Mouse (Mus musculus): Measurements from ENCODE around the gene Gm10961.
"Not testable (repeated sequence)": the region's sequence is repeated elsewhere in the genome, so short reads cannot be mapped to it uniquely, and the experiment has no call there.

The Gm10961 gene

GRCm38 (mm10) chr3:107617800-107618199, 13.3 kb upstream of the Gm10961 start:
- DNase-seq (ENCODE audit: low spot score): no peak

DNA sequence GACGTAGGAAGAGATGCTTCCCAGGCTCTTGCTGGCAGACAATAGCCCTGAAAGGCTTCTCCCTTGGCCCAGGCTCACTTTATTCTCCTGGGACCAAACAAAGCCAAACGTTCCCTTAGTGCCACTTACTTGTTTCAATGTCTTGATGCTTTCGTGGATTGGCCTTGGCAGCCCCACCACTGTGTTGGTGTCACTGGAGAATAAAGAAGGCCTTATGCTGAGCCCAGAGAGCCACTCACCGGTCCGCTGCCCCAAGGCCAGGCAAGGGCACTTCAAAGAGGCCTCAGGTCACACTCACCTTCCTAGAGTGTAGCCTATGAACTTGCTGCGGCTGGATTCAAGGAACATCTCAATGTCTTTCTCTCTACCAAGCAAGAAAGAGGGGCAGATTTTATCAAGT, 11.2 kb upstream of the Gm10961 start:
- DNase-seq (ENCODE audit: low spot score): no peak

DNA sequence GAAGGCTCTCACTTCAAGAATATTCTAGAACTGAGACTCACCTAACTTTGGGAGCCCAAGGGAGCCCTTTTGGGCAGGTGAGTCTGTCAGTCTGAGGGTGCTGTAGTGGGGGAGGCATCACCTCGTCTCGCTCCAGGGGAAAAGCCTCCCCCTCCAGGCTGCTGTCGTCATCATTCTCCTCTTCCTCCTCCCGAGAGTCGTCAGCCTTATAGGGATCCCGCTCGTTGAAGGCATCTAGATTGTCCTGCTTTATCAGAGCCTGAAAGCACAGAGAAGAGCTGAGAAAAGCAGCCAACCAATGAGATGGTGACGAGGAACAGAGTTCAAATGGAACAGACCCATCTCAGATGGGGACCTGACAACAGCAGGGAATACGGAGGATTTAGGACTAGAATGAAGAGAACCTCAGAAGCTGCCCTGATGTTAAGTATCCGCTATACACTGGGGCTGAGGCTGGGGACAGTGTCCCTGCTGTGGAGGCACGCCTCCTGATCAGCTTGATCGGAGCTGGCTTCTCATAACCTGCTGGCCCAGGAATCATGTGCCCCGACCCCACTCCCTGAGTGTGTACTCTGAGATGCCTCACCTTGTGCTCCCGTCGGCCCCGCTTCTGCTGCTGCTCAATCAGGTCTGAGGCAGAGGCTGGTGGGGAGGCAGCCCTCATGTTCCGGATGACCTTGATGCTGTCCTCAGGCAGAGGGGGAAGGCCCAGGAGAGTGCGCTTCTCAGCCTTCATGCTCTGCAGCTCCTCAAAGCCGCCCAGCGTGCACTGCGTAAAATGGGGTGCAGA, 9.6 kb upstream of the Gm10961 start:
- no peak for DNase-seq (ENCODE audit: low spot score)

GRCm38 (mm10) chr3:107622537-107622936, 8.6 kb upstream of the Gm10961 start:
- DNase-seq (ENCODE audit: low spot score): no peak

DNA sequence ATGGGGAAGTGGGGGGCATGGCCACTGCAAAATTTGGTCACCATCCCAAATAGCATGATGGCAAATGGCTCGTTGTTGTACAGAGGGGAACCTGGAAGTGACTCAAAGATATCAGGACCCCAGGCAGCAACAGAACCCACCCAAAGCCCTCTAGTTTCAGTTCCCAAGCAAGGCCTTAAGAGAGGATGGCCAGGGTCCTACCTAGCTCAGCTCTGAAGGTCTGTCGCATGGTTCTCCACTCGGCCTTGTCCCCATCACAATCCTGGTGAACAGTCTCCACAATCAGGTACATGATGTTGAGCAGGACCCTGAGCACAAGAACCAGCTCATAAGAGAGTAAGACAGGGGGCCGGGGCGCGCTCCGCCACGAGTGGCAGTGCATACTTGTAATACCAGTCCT, 6.7 kb upstream of the Gm10961 start:
- no peak for DNase-seq (ENCODE audit: low spot score)

DNA sequence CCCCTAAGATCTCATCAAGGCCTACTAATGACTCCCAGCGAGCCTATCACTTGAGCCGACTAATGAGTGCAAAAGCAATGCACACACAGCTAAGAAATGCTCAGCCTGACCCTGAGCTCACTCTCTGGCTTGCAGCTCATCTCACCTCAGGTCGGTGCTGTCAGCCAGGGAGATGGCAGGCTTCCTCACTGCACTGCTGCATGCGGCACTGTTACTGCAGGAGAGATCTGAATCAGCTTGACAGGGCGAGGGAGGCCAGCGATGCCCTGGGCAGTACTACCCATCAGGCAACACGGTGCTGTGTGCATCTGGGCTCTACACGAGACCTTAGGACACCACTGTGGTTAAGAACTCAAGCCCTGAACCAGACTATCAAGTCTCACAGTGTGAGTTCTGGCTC, 5.6 kb upstream of the Gm10961 start:
- no peak for DNase-seq (ENCODE audit: low spot score)

- no peak for DNase-seq (ENCODE audit: low spot score)
Observed at GRCm38 (mm10) chr3:107626751-107627150, 4.4 kb upstream of the Gm10961 start.

- no peak for DNase-seq (ENCODE audit: low spot score)
Observed at GRCm38 (mm10) chr3:107627641-107628040, 3.5 kb upstream of the Gm10961 start.

GRCm38 (mm10) chr3:107628551-107628950, 2.6 kb upstream of the Gm10961 start:
- DNase-seq (ENCODE audit: low spot score): no peak

- no peak for DNase-seq (ENCODE audit: low spot score)
Observed at GRCm38 (mm10) chr3:107629411-107629810, 1.7 kb upstream of the Gm10961 start.

GRCm38 (mm10) chr3:107631523-107631958, 419 bp downstream of the Gm10961 start, which contains the start of gene Strip1:
Gene Strip1, minus strand, starts transcription at chr3:107631694.
- DNase-seq (ENCODE audit: low spot score): peak; percentile 86

- DNase-seq (ENCODE audit: low spot score): no peak
Observed at GRCm38 (mm10) chr3:107632786-107633185, 1.7 kb downstream of the Gm10961 start.

GRCm38 (mm10) chr3:107633906-107634305, 2.8 kb downstream of the Gm10961 start:
- DNase-seq (ENCODE audit: low spot score): no peak

- no peak for DNase-seq (ENCODE audit: low spot score)
Observed at GRCm38 (mm10) chr3:107635836-107636235, 4.7 kb downstream of the Gm10961 start.

DNA sequence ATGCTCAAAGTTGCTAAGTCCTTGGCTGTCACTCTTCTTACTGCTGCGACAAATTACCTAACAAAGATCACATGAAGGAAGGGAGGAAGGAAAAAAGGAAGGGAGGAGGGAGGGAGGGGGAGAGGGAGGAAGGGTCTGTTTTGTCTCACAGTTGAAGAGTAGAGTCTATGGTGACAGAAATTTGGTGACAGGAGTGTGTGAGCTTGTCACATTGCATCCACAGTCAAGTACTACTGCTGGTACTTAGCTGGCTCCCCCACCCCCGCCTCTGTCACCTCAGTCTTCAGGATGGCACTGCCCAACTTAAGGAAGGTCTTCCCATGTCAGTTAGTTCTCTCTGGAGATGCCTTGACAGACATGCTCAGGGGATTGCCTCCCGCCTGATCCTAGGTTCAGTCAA, 5.1 kb downstream of the Gm10961 start:
- DNase-seq (ENCODE audit: low spot score): no peak

GRCm38 (mm10) chr3:107637606-107638172, 6.6 kb downstream of the Gm10961 start:
- DNase-seq (ENCODE audit: low spot score): no peak

DNA sequence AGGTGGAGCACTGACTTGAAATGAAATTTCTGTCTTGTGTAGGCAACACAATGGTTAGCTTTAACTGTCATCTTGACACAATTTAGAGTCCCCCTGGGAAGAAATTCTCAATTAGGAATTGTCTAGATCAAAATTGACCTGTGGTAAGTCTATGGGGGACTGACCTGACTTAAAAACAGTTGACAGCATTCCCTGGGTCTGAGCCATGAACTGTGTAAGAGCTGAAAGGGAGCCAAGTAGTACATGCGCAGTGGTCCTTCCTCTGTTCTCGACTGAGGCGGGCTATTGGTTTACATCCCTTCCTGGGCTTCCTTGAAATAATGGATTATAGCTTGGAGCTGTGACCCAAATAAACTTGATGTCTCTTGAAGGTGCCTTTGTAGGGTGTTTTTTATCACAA, 15.8 kb downstream of the Gm10961 start:
- no peak for DNase-seq (ENCODE audit: low spot score)

GRCm38 (mm10) chr3:107650276-107650675, 19.2 kb downstream of the Gm10961 start:
- DNase-seq (ENCODE audit: low spot score): not testable (repeated sequence)

DNA sequence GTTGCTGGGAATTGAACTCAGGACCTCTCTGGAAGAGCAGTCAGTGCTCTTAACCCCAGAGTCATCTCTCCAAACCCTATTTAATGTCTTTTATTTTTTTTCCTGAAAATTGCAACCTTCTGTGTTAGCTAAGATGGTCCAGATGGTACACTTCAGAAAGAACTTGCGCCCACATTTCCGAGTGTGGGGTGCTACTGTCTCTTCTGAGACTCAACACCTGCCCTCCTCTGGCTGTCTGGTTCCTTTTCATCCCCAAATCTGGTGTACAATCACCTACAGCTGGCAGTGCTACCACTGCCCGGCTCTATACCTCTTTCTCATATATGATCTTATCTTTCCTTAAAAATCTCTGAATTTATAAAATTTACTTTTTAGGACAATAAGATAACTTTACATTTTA, 21.8 kb downstream of the Gm10961 start:
- DNase-seq (ENCODE audit: low spot score): no peak

DNA sequence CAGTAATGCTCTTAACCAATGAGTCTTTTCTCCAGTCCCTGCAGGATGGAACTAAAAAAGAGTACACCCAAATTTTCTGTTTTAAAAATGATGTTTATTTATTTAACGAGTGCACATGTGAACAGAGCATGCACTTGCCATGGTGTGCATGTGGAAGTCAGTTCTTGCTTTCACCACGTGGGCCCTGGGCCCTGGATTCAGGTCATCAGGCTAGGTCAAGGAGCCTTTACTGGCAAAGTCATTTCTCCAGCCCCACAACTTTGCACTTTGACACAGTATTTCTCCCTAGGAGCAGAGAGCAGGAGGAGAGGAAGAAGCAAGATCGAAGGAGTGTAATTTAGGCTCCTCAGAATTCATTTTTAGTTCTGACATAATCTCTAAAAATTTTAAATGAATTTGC, 23.7 kb downstream of the Gm10961 start:
- DNase-seq (ENCODE audit: low spot score): no peak

- DNase-seq (ENCODE audit: low spot score): no peak
Observed at GRCm38 (mm10) chr3:107655491-107655890, 24.4 kb downstream of the Gm10961 start.

GRCm38 (mm10) chr3:107656151-107656550, 25.0 kb downstream of the Gm10961 start:
- no peak for DNase-seq (ENCODE audit: low spot score)

- DNase-seq (ENCODE audit: low spot score): no peak
Observed at GRCm38 (mm10) chr3:107656888-107657287, 25.8 kb downstream of the Gm10961 start.

DNA sequence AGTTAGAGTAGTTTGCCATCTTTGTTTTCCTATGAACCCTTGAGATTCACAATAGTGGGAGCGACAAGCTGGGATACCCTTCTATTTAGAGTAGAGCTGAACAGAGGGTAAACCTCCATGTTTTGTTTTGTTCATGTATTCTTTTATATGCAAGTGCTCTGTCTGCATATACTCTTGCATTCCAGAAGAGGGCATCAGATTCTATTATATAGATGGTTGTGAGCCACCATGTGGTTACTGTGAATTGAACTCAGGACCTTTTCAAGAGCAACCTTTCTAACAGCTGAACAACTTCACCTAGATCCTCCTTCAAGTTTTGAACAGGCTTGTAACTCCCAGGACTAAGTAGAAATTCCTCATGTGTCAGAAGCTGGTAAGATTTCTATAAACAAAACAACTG, 27.9 kb downstream of the Gm10961 start:
- DNase-seq (ENCODE audit: low spot score): no peak

Data from ovary, adult 18-20 months (tissue).